Mouse (Mus musculus): ENCODE measurements at regions not wholly inside any gene's neighbourhood (a gene's known extent, or its start where the extent isn't known, plus 50 kb on each side); places are given as distances from the start of the nearest gene placed in this dataset.

DNA sequence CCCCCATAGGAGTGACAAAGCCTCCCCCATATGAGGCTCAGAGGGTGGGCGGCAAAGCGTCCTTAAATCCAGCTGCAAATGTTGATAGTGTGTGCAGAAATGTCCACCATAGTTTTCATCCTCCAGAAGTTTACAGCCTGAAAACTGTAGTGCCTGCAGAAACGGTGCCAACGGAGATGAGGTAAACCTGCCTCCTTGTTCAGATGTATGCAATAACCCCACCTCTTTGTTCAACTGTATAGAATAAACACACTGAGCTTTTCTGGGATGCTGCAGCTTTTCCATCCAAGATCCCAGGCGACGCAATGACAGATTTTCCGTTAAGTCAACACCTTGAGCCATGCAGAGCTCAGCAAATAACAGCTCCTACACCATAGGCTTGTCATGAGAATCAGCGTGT is 57.3 kb upstream of the Cd180 start:
- no peak for DNase-seq (ENCODE audit: low read depth, low spot score)

DNA sequence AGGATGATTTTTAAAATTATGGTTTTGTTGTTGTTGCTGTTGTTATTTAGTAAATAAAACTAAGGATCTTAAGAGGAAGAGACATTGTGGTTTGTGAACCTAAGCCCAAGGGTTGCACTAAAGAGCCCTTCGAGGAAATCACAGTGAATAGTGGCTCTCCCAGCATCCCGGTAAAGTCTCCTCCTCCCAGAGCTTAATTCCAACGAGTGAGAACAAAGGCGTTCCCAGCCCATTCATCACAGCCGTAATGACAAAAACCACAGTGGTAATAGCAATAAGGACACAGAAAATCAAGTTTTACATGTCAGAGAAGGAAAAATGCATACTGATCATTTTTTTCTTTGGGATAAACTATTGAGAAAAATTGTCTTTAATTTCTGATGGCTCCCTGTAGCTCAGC is 56.3 kb upstream of the Cd180 start:
- DNase-seq (ENCODE audit: low read depth, low spot score), result no peak

DNA sequence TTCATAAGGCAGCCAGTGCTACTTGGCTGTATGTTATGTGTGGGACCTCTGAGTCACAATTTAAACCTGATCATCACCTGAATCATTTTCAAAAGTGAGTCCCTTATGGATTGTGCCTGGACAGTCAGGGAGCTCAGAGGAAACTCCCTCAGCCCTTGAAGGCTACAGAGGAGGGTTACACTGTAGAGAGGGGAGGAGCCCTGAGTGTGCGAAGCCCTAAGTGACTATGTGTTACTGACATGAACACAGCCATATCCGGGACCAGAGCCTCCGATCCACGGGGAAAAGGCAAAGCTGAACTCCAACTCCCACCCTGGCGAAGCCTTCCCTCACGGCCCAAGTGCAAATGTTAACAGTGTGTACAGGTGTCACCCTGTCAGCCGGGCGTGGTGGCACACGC is 53.7 kb upstream of the Cd180 start:
- no peak for DNase-seq (ENCODE audit: low read depth, low spot score)

DNA sequence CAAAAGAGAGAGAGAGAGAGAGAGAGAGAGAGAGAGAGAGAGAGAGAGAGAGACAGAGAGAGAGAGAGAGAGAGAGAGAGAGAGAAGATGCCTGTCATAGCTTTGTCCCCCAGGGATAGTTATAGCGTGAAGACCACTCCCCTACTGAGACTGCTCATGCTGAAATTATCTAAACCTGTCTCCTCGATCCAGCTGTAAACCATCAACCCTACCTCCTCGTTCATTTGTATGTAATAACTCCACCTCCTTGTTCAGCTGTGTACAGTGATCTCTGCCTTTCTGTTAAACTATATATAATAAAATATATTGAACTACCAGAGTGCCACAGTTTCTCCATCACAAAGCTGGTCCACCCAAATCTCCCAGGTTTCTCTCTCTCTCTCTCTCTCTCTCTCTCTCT is 53.2 kb upstream of the Cd180 start:
- DNase-seq (ENCODE audit: low read depth, low spot score), result no peak
